Mouse (Mus musculus): ENCODE measurements around the gene Hbs1l.

The Hbs1l gene

GRCm38 (mm10) chr10:21295759-21296621 is at the start of gene Hbs1l:
Hbs1l (plus strand) TSS chr10:21295979.
- peak; percentile 97 for DNase-seq

- no peak for DNase-seq
Measured at GRCm38 (mm10) chr10:21248556-21248955, 47.2 kb upstream of the Hbs1l start.

GRCm38 (mm10) chr10:21251881-21252534 is 43.8 kb upstream of the Hbs1l start:
- DNase-seq, result no peak

- DNase-seq, result no peak
Measured at GRCm38 (mm10) chr10:21252800-21253199, 43.0 kb upstream of the Hbs1l start.

- DNase-seq, result no peak
Measured at GRCm38 (mm10) chr10:21254266-21255140, 41.3 kb upstream of the Hbs1l start.

- no peak for DNase-seq
Measured at GRCm38 (mm10) chr10:21257244-21257643, 38.5 kb upstream of the Hbs1l start.

- DNase-seq, result no peak
Measured at GRCm38 (mm10) chr10:21259649-21260048, 36.1 kb upstream of the Hbs1l start.

GRCm38 (mm10) chr10:21265188-21265587 is 30.6 kb upstream of the Hbs1l start:
- no peak for DNase-seq

- DNase-seq, result no peak
Measured at GRCm38 (mm10) chr10:21267452-21267851, 28.3 kb upstream of the Hbs1l start.

- DNase-seq, result no peak
Measured at GRCm38 (mm10) chr10:21268786-21269410, 26.9 kb upstream of the Hbs1l start.

- DNase-seq, result no peak
Measured at GRCm38 (mm10) chr10:21269920-21270319, 25.9 kb upstream of the Hbs1l start.

- no peak for DNase-seq
Measured at GRCm38 (mm10) chr10:21270905-21271304, 24.9 kb upstream of the Hbs1l start.

- no peak for DNase-seq
Measured at GRCm38 (mm10) chr10:21271310-21271709, 24.5 kb upstream of the Hbs1l start.

GRCm38 (mm10) chr10:21271785-21272184 is 24.0 kb upstream of the Hbs1l start:
- DNase-seq, result no peak

- no peak for DNase-seq
Measured at GRCm38 (mm10) chr10:21287243-21288127, 8.3 kb upstream of the Hbs1l start.

GRCm38 (mm10) chr10:21291228-21291627 is 4.6 kb upstream of the Hbs1l start:
- no peak for DNase-seq

GRCm38 (mm10) chr10:21294217-21294616 is 1.6 kb upstream of the Hbs1l start:
- DNase-seq, result no peak

- no peak for DNase-seq
Measured at GRCm38 (mm10) chr10:21295397-21295758, 401 bp upstream of the Hbs1l start.

GRCm38 (mm10) chr10:21298972-21299371 is 3.2 kb downstream of the Hbs1l start:
- no peak for DNase-seq

- DNase-seq, result no peak
Measured at GRCm38 (mm10) chr10:21301822-21302221, 6.0 kb downstream of the Hbs1l start.

All from embryo, embryonic 11 days (tissue).